Mouse (Mus musculus): ENCODE measurements around the gene Ism2. TPM values are rescaled to one million over a fixed set of nuclear protein-coding genes. Genes with fewer than 3 reads are reported as not detected.
A peak's percentile ranks its signal among the peaks of the same experiment; 100 is the strongest.

Ism2 gene
- 0.92 and 1.0 TPM in 2 replicates for polyA plus RNA-seq (2015; fragmentation: Nextera tagmentation; extraction: Ambion mirVana)

GRCm38 (mm10) chr12:87299657-87300440 lies at the start of gene Ism2:
TSS of gene Ism2 (minus strand) at chr12:87299705.
- Histone ChIP-seq H3K4me3 (ENCODE audit: low read length) (peak within 1 kb of the TSS; percentile 80), H3K27me3 (ENCODE audit: control insufficient read depth, insufficient read depth, low read depth, low read length) (peaks cover 7% of the 10 kb centered on the region; the same call in 1 of the 2 replicates), H3K4me2 (ENCODE audit: low read depth, low read length) (peak within 1 kb of the TSS; percentile 100), H3K9me3 (ENCODE audit: control insufficient read depth, low read length) (no peaks in the 10 kb centered on the region), H3K9ac (ENCODE audit: low read length) (peak within 1 kb of the TSS; percentile 76), H3K36me3 (ENCODE audit: control insufficient read depth, insufficient read depth, low read length) (no peaks in the 10 kb centered on the region), H3K4me1 (replicated peaks; ENCODE audit: control insufficient read depth, insufficient read depth, low read length) (peaks cover 10% of the 10 kb centered on the region; the same call in 1 of the 2 replicates), H3K27ac (ENCODE audit: low read length) (no peak within 1 kb of the TSS)
- WGBS: under 1% methylated on average over 60 of the region's 86 CpGs
- peak; percentile 89 for ATAC-seq (ENCODE audit: low read depth)

GRCm38 (mm10) chr12:87348029-87348428 lies 48.5 kb upstream of the Ism2 start:
- Histone ChIP-seq H3K4me2 (ENCODE audit: low read depth, low read length) (no peak overlapping the region), H3K4me3 (ENCODE audit: low read length) (no peak overlapping the region), H3K9ac (ENCODE audit: low read length) (no peak overlapping the region), H3K27me3 (ENCODE audit: control insufficient read depth, insufficient read depth, low read depth, low read length) (no peaks in the 10 kb centered on the region), H3K36me3 (ENCODE audit: control insufficient read depth, insufficient read depth, low read length) (peaks cover 19% of the 10 kb centered on the region), H3K9me3 (ENCODE audit: control insufficient read depth, low read length) (no peaks in the 10 kb centered on the region), H3K27ac (ENCODE audit: low read length) (no peak overlapping the region), H3K4me1 (replicated peaks; ENCODE audit: control insufficient read depth, insufficient read depth, low read length) (no peaks in the 10 kb centered on the region)
- ATAC-seq (ENCODE audit: low read depth): no peak
- 79% methylated on average over 2 of the region's 2 CpGs for WGBS

- Histone ChIP-seq H3K27me3 (ENCODE audit: control insufficient read depth, insufficient read depth, low read depth, low read length) (no peaks in the 10 kb centered on the region), H3K36me3 (ENCODE audit: control insufficient read depth, insufficient read depth, low read length) (peaks cover 20% of the 10 kb centered on the region), H3K9me3 (ENCODE audit: control insufficient read depth, low read length) (no peaks in the 10 kb centered on the region), H3K27ac (ENCODE audit: low read length) (no peak overlapping the region), H3K4me3 (ENCODE audit: low read length) (no peak overlapping the region), H3K4me1 (replicated peaks; ENCODE audit: control insufficient read depth, insufficient read depth, low read length) (no peaks in the 10 kb centered on the region), H3K4me2 (ENCODE audit: low read depth, low read length) (no peak overlapping the region), H3K9ac (ENCODE audit: low read length) (no peak overlapping the region)
- 88% methylated on average over 2 of the region's 2 CpGs for WGBS
- ATAC-seq (ENCODE audit: low read depth): no peak
Observed at GRCm38 (mm10) chr12:87347511-87347910, 48.0 kb upstream of the Ism2 start.

GRCm38 (mm10) chr12:87343084-87343605 lies 43.6 kb upstream of the Ism2 start:
- no peak overlapping the region for H3K4me3 ChIP-seq (ENCODE audit: low read length)
- H3K27ac ChIP-seq (ENCODE audit: low read length): no peak overlapping the region
- H3K4me1 ChIP-seq (replicated peaks; ENCODE audit: control insufficient read depth, insufficient read depth, low read length): no peaks in the 10 kb centered on the region
- H3K36me3 ChIP-seq (ENCODE audit: control insufficient read depth, insufficient read depth, low read length): peaks cover 23% of the 10 kb centered on the region
- H3K27me3 ChIP-seq (ENCODE audit: control insufficient read depth, insufficient read depth, low read depth, low read length): no peaks in the 10 kb centered on the region
- no peak overlapping the region for H3K9ac ChIP-seq (ENCODE audit: low read length)
- no peak for ATAC-seq (ENCODE audit: low read depth)
- H3K9me3 ChIP-seq (ENCODE audit: control insufficient read depth, low read length): no peaks in the 10 kb centered on the region
- H3K4me2 ChIP-seq (ENCODE audit: low read depth, low read length): no peak overlapping the region

GRCm38 (mm10) chr12:87338082-87338481 lies 38.6 kb upstream of the Ism2 start:
- no peaks in the 10 kb centered on the region for H3K27me3 ChIP-seq (ENCODE audit: control insufficient read depth, insufficient read depth, low read depth, low read length)
- no peak overlapping the region for H3K27ac ChIP-seq (ENCODE audit: low read length)
- no peaks in the 10 kb centered on the region for H3K9me3 ChIP-seq (ENCODE audit: control insufficient read depth, low read length)
- 79% methylated on average over 4 of the region's 4 CpGs for WGBS
- no peak overlapping the region for H3K4me2 ChIP-seq (ENCODE audit: low read depth, low read length)
- no peaks in the 10 kb centered on the region for H3K4me1 ChIP-seq (replicated peaks; ENCODE audit: control insufficient read depth, insufficient read depth, low read length)
- no peak overlapping the region for H3K9ac ChIP-seq (ENCODE audit: low read length)
- ATAC-seq (ENCODE audit: low read depth): no peak
- H3K36me3 ChIP-seq (ENCODE audit: control insufficient read depth, insufficient read depth, low read length): peaks cover 5% of the 10 kb centered on the region
- no peak overlapping the region for H3K4me3 ChIP-seq (ENCODE audit: low read length)

GRCm38 (mm10) chr12:87334886-87335285 lies 35.4 kb upstream of the Ism2 start:
- H3K27ac ChIP-seq (ENCODE audit: low read length): no peak overlapping the region
- peaks cover 3% of the 10 kb centered on the region; the same call in 1 of the 2 replicates for H3K36me3 ChIP-seq (ENCODE audit: control insufficient read depth, insufficient read depth, low read length)
- H3K4me2 ChIP-seq (ENCODE audit: low read depth, low read length): no peak overlapping the region
- H3K9me3 ChIP-seq (ENCODE audit: control insufficient read depth, low read length): no peaks in the 10 kb centered on the region
- no peak overlapping the region for H3K9ac ChIP-seq (ENCODE audit: low read length)
- H3K4me3 ChIP-seq (ENCODE audit: low read length): no peak overlapping the region
- no peak for ATAC-seq (ENCODE audit: low read depth)
- H3K27me3 ChIP-seq (ENCODE audit: control insufficient read depth, insufficient read depth, low read depth, low read length): no peaks in the 10 kb centered on the region
- 37% methylated on average over 2 of the region's 2 CpGs for WGBS
- no peaks in the 10 kb centered on the region for H3K4me1 ChIP-seq (replicated peaks; ENCODE audit: control insufficient read depth, insufficient read depth, low read length)

- no peak overlapping the region for H3K27ac ChIP-seq (ENCODE audit: low read length)
- no peak overlapping the region for H3K4me3 ChIP-seq (ENCODE audit: low read length)
- H3K9me3 ChIP-seq (ENCODE audit: control insufficient read depth, low read length): no peaks in the 10 kb centered on the region
- H3K36me3 ChIP-seq (ENCODE audit: control insufficient read depth, insufficient read depth, low read length): no peaks in the 10 kb centered on the region; the same call in 1 of the 2 replicates
- H3K27me3 ChIP-seq (ENCODE audit: control insufficient read depth, insufficient read depth, low read depth, low read length): no peaks in the 10 kb centered on the region
- H3K4me2 ChIP-seq (ENCODE audit: low read depth, low read length): no peak overlapping the region
- H3K9ac ChIP-seq (ENCODE audit: low read length): no peak overlapping the region
- ATAC-seq (ENCODE audit: low read depth): no peak
- no peaks in the 10 kb centered on the region for H3K4me1 ChIP-seq (replicated peaks; ENCODE audit: control insufficient read depth, insufficient read depth, low read length)
Observed at GRCm38 (mm10) chr12:87333794-87334193, 34.3 kb upstream of the Ism2 start.

GRCm38 (mm10) chr12:87332511-87332910 lies 33.0 kb upstream of the Ism2 start:
- ATAC-seq (ENCODE audit: low read depth): no peak
- H3K4me2 ChIP-seq (ENCODE audit: low read depth, low read length): no peak overlapping the region
- H3K9me3 ChIP-seq (ENCODE audit: control insufficient read depth, low read length): no peaks in the 10 kb centered on the region
- no peaks in the 10 kb centered on the region for H3K27me3 ChIP-seq (ENCODE audit: control insufficient read depth, insufficient read depth, low read depth, low read length)
- WGBS: 76% methylated on average over 4 of the region's 4 CpGs
- no peaks in the 10 kb centered on the region; the same call in 1 of the 2 replicates for H3K36me3 ChIP-seq (ENCODE audit: control insufficient read depth, insufficient read depth, low read length)
- H3K4me1 ChIP-seq (replicated peaks; ENCODE audit: control insufficient read depth, insufficient read depth, low read length): no peaks in the 10 kb centered on the region
- no peak overlapping the region for H3K27ac ChIP-seq (ENCODE audit: low read length)
- no peak overlapping the region for H3K4me3 ChIP-seq (ENCODE audit: low read length)
- H3K9ac ChIP-seq (ENCODE audit: low read length): no peak overlapping the region

- no peak overlapping the region for H3K9ac ChIP-seq (ENCODE audit: low read length)
- no peaks in the 10 kb centered on the region; the same call in 1 of the 2 replicates for H3K36me3 ChIP-seq (ENCODE audit: control insufficient read depth, insufficient read depth, low read length)
- H3K9me3 ChIP-seq (ENCODE audit: control insufficient read depth, low read length): no peaks in the 10 kb centered on the region
- no peak overlapping the region for H3K27ac ChIP-seq (ENCODE audit: low read length)
- no peaks in the 10 kb centered on the region for H3K27me3 ChIP-seq (ENCODE audit: control insufficient read depth, insufficient read depth, low read depth, low read length)
- no peaks in the 10 kb centered on the region for H3K4me1 ChIP-seq (replicated peaks; ENCODE audit: control insufficient read depth, insufficient read depth, low read length)
- no peak for ATAC-seq (ENCODE audit: low read depth)
- no peak overlapping the region for H3K4me2 ChIP-seq (ENCODE audit: low read depth, low read length)
- WGBS: 53% methylated on average over 5 of the region's 5 CpGs
- no peak overlapping the region for H3K4me3 ChIP-seq (ENCODE audit: low read length)
Observed at GRCm38 (mm10) chr12:87331908-87332307, 32.4 kb upstream of the Ism2 start.
